Mouse (Mus musculus) hindbrain, embryonic 12.5 days (tissue): ENCODE data around the gene Lamc2. TPM values are rescaled to one million over a fixed set of nuclear protein-coding genes. Genes with fewer than 3 reads are reported as not detected.
A peak's percentile ranks its signal among the peaks of the same experiment; 100 is the strongest.

Experiments
- ATAC-seq: fragments of 200-750 bp; cut with Nextera tagmentation; 2 replicates; pipeline ENCODE4 v1.8.0; 2017; ENCODE audit warnings: moderate TSS enrichment; ENCODE audit not compliant: low FRiP score
- H3K27ac ChIP-seq: fragments of 300-500 bp; sonication (generic); 2 replicates; pipeline ENCODE4 v1.5.1; 2016; ENCODE audit warnings: mild to moderate bottlenecking
- H3K27me3 ChIP-seq: fragments of 300-500 bp; sonication (generic); 2 replicates; pipeline ENCODE4 v1.6.1; 2016; ENCODE audit warnings: mild to moderate bottlenecking
- H3K36me3 ChIP-seq: fragments of 300-500 bp; sonication (generic); 2 replicates; pipeline ENCODE4 v1.6.1; 2016; ENCODE audit warnings: mild to moderate bottlenecking
- H3K4me1 ChIP-seq: fragments of 300-500 bp; sonication (generic); 2 replicates; pipeline ENCODE4 v1.6.1; 2016
- H3K4me2 ChIP-seq: fragments of 300-500 bp; sonication (generic); replicated peaks from 2 replicates; pipeline ENCODE4 v1.6.1; 2016; ENCODE audit warnings: mild to moderate bottlenecking
- H3K4me3 ChIP-seq: fragments of 300-500 bp; sonication (generic); 2 replicates; pipeline ENCODE4 v1.5.1; 2016; ENCODE audit warnings: mild to moderate bottlenecking
- H3K9ac ChIP-seq: fragments of 300-500 bp; sonication (generic); 2 replicates; pipeline ENCODE4 v1.6.1; 2016; ENCODE audit warnings: mild to moderate bottlenecking, moderate library complexity
- H3K9me3 ChIP-seq: fragments of 300-500 bp; sonication (generic); replicated peaks from 2 replicates; pipeline ENCODE4 v1.6.1; 2016; ENCODE audit warnings: mild to moderate bottlenecking
- WGBS: fragments of 180-500 bp; shearing (Covaris S2); methylation state at CpG from one replicate; pipeline ENCODE4 v1.1.7; 2016; 5-methylcytosine and 5-hydroxymethylcytosine counted together
- polyA plus RNA-seq: library from polyadenylated mRNA; unstranded; fragments of >200 nt; fragmentation: Nextera tagmentation; extraction: Ambion mirVana; gene quantifications from 2 replicates; pipeline ENCODE4 v1.2.1, GENCODE M21; 2016

Lamc2 gene
- polyA plus RNA-seq, 1 experiment from 2014 or later: 1.6 TPM

- no peaks in the 10 kb centered on the region for H3K36me3 ChIP-seq
- no peak for ATAC-seq
- no peak overlapping the region for H3K9ac ChIP-seq
- H3K4me3 ChIP-seq: no peak overlapping the region
- no peaks in the 10 kb centered on the region for H3K9me3 ChIP-seq
- no peaks in the 10 kb centered on the region for H3K4me1 ChIP-seq
- H3K27me3 ChIP-seq: no peaks in the 10 kb centered on the region
- no peak overlapping the region for H3K27ac ChIP-seq
- 82% methylated on average over 5 of the region's 5 CpGs for WGBS
- no peak overlapping the region for H3K4me2 ChIP-seq
Measured at GRCm38 (mm10) chr1:153121320-153121719, 64.9 kb downstream of the Lamc2 start.

GRCm38 (mm10) chr1:153120544-153120943 is 65.7 kb downstream of the Lamc2 start:
- Histone ChIP-seq H3K9me3 (no peaks in the 10 kb centered on the region), H3K9ac (no peak overlapping the region), H3K27ac (no peak overlapping the region), H3K4me2 (no peak overlapping the region), H3K27me3 (no peaks in the 10 kb centered on the region), H3K4me1 (no peaks in the 10 kb centered on the region), H3K4me3 (no peak overlapping the region), H3K36me3 (no peaks in the 10 kb centered on the region)
- ATAC-seq: no peak
- WGBS: 70% methylated on average over 6 of the region's 6 CpGs

GRCm38 (mm10) chr1:153115315-153115714 is 70.9 kb downstream of the Lamc2 start:
- H3K27ac ChIP-seq: no peak overlapping the region
- no peaks in the 10 kb centered on the region for H3K4me1 ChIP-seq
- H3K27me3 ChIP-seq: no peaks in the 10 kb centered on the region
- peaks cover 4% of the 10 kb centered on the region for H3K36me3 ChIP-seq
- no peak overlapping the region for H3K9ac ChIP-seq
- 89% methylated on average over 8 of the region's 8 CpGs for WGBS
- ATAC-seq: no peak
- no peaks in the 10 kb centered on the region for H3K9me3 ChIP-seq
- no peak overlapping the region for H3K4me2 ChIP-seq
- H3K4me3 ChIP-seq: no peak overlapping the region

GRCm38 (mm10) chr1:153111596-153111995 is 74.7 kb downstream of the Lamc2 start:
- Histone ChIP-seq H3K9ac (no peak overlapping the region), H3K4me1 (peaks cover 7% of the 10 kb centered on the region)

GRCm38 (mm10) chr1:153109836-153110235 is 76.4 kb downstream of the Lamc2 start:
- Histone ChIP-seq H3K4me1 (peaks cover 7% of the 10 kb centered on the region), H3K4me3 (no peak overlapping the region), H3K9me3 (no peaks in the 10 kb centered on the region), H3K27me3 (no peaks in the 10 kb centered on the region), H3K4me2 (no peak overlapping the region), H3K27ac (no peak overlapping the region), H3K9ac (no peak overlapping the region), H3K36me3 (peaks cover 4% of the 10 kb centered on the region)
- no peak for ATAC-seq
- WGBS: 75% methylated on average over 3 of the region's 3 CpGs

More at GRCm38 (mm10) chr1:153111596-153111995, 74.7 kb downstream of the Lamc2 start:
- Histone ChIP-seq H3K4me3 (no peak overlapping the region), H3K27ac (no peak overlapping the region), H3K4me2 (no peak overlapping the region), H3K9me3 (no peaks in the 10 kb centered on the region), H3K36me3 (peaks cover 4% of the 10 kb centered on the region), H3K27me3 (no peaks in the 10 kb centered on the region)
- no peak for ATAC-seq
- 66% methylated on average over 4 of the region's 4 CpGs for WGBS

GRCm38 (mm10) chr1:153109346-153109745 is 76.9 kb downstream of the Lamc2 start:
- no peaks in the 10 kb centered on the region for H3K27me3 ChIP-seq
- H3K36me3 ChIP-seq: peaks cover 4% of the 10 kb centered on the region
- no peak for ATAC-seq
- H3K9me3 ChIP-seq: no peaks in the 10 kb centered on the region
- no peak overlapping the region for H3K9ac ChIP-seq
- peaks cover 7% of the 10 kb centered on the region for H3K4me1 ChIP-seq
- WGBS: 81% methylated on average over 5 of the region's 5 CpGs
- no peak overlapping the region for H3K27ac ChIP-seq
- no peak overlapping the region for H3K4me3 ChIP-seq
- no peak overlapping the region for H3K4me2 ChIP-seq

GRCm38 (mm10) chr1:153107866-153108265 is 78.4 kb downstream of the Lamc2 start:
- H3K27me3 ChIP-seq: no peaks in the 10 kb centered on the region
- no peak overlapping the region for H3K4me3 ChIP-seq
- no peaks in the 10 kb centered on the region; the same call in 1 of the 2 replicates for H3K36me3 ChIP-seq
- H3K9ac ChIP-seq: no peak overlapping the region
- H3K27ac ChIP-seq: no peak overlapping the region
- no peaks in the 10 kb centered on the region for H3K9me3 ChIP-seq
- ATAC-seq: peak; percentile 73
- peaks cover 7% of the 10 kb centered on the region for H3K4me1 ChIP-seq
- no peak overlapping the region for H3K4me2 ChIP-seq
- 43% methylated on average over 7 of the region's 7 CpGs for WGBS

GRCm38 (mm10) chr1:153104804-153105203 is 81.4 kb downstream of the Lamc2 start:
- H3K36me3 ChIP-seq: no peaks in the 10 kb centered on the region
- no peak overlapping the region for H3K4me3 ChIP-seq
- H3K9me3 ChIP-seq: no peaks in the 10 kb centered on the region
- no peaks in the 10 kb centered on the region for H3K27me3 ChIP-seq
- no peak overlapping the region for H3K9ac ChIP-seq
- 75% methylated on average over 12 of the region's 12 CpGs for WGBS
- H3K27ac ChIP-seq: no peak overlapping the region
- H3K4me1 ChIP-seq: peaks cover 7% of the 10 kb centered on the region
- no peak overlapping the region for H3K4me2 ChIP-seq
- no peak for ATAC-seq

- H3K9me3 ChIP-seq: no peaks in the 10 kb centered on the region
- H3K4me2 ChIP-seq: no peak overlapping the region
- H3K36me3 ChIP-seq: no peaks in the 10 kb centered on the region
- no peak overlapping the region for H3K27ac ChIP-seq
- H3K9ac ChIP-seq: no peak overlapping the region
- 93% methylated on average over 8 of the region's 8 CpGs for WGBS
- no peaks in the 10 kb centered on the region for H3K27me3 ChIP-seq
- H3K4me3 ChIP-seq: no peak overlapping the region
- H3K4me1 ChIP-seq: peaks cover 7% of the 10 kb centered on the region
- no peak for ATAC-seq
Measured at GRCm38 (mm10) chr1:153103186-153103554, 83.1 kb downstream of the Lamc2 start.

- WGBS: 90% methylated on average over 17 of the region's 17 CpGs
- no peak for ATAC-seq
- no peaks in the 10 kb centered on the region for H3K27me3 ChIP-seq
Measured at GRCm38 (mm10) chr1:153102296-153103185, 83.7 kb downstream of the Lamc2 start.

GRCm38 (mm10) chr1:153101327-153101880 is 84.8 kb downstream of the Lamc2 start:
- Histone ChIP-seq H3K4me2 (no peak overlapping the region), H3K36me3 (no peaks in the 10 kb centered on the region), H3K4me3 (no peak overlapping the region), H3K27ac (no peak overlapping the region), H3K9me3 (no peaks in the 10 kb centered on the region), H3K9ac (no peak overlapping the region), H3K27me3 (no peaks in the 10 kb centered on the region), H3K4me1 (peaks cover under 1% of the 10 kb centered on the region)
- WGBS: 36% methylated on average over 9 of the region's 9 CpGs
- ATAC-seq: no peak

More at GRCm38 (mm10) chr1:153102296-153103185, 83.7 kb downstream of the Lamc2 start:
- peaks cover 2% of the 10 kb centered on the region for H3K4me1 ChIP-seq
- H3K36me3 ChIP-seq: no peaks in the 10 kb centered on the region
- no peak overlapping the region for H3K4me2 ChIP-seq
- no peak overlapping the region for H3K27ac ChIP-seq
- H3K9ac ChIP-seq: no peak overlapping the region
- no peak overlapping the region for H3K4me3 ChIP-seq
- no peaks in the 10 kb centered on the region for H3K9me3 ChIP-seq

- no peak overlapping the region for H3K4me2 ChIP-seq
- no peak overlapping the region for H3K27ac ChIP-seq
- peaks cover 4% of the 10 kb centered on the region; the same call in 1 of the 2 replicates for H3K27me3 ChIP-seq
- H3K36me3 ChIP-seq: no peaks in the 10 kb centered on the region
- peaks cover 5% of the 10 kb centered on the region for H3K4me1 ChIP-seq
- no peaks in the 10 kb centered on the region for H3K9me3 ChIP-seq
- ATAC-seq: no peak
- no peak overlapping the region for H3K4me3 ChIP-seq
- WGBS: 62% methylated on average over 9 of the region's 9 CpGs
- H3K9ac ChIP-seq: no peak overlapping the region
Measured at GRCm38 (mm10) chr1:153100912-153101311, 85.3 kb downstream of the Lamc2 start.
